Mouse (Mus musculus) thymus, adult 2 months (tissue): ENCODE data around the gene Atpaf1. TPM values are rescaled to one million over a fixed set of nuclear protein-coding genes. Genes with fewer than 3 reads are reported as not detected.

Experiments used
- DNase-seq: peaks from one replicate; pipeline ENCODE4 v3.0.0; 2021
- H3K27ac ChIP-seq: fragments of 200-500 bp; 2 replicates; pipeline ENCODE4 v1.5.1; 2012; ENCODE audit warnings: low read length, control low read depth; ENCODE audit not compliant: control insufficient read depth, insufficient read depth
- H3K27me3 ChIP-seq: fragments of 200-500 bp; 2 replicates; pipeline ENCODE4 v1.6.1; 2012; ENCODE audit warnings: mild to moderate bottlenecking, low read length, moderate library complexity, mixed read lengths; ENCODE audit not compliant: control insufficient read depth, insufficient read depth
- H3K36me3 ChIP-seq: fragments of 200-500 bp; 2 replicates; pipeline ENCODE4 v1.6.1; 2012; ENCODE audit warnings: mild to moderate bottlenecking, low read length, moderate library complexity; ENCODE audit not compliant: control insufficient read depth, insufficient read depth
- H3K4me1 ChIP-seq: fragments of 200-500 bp; replicated peaks from 2 replicates; pipeline ENCODE4 v1.6.1; 2012; ENCODE audit warnings: low read length; ENCODE audit not compliant: control insufficient read depth, insufficient read depth
- H3K4me3 ChIP-seq: fragments of 200-500 bp; 2 replicates; pipeline ENCODE4 v1.5.1; 2012; ENCODE audit warnings: mild to moderate bottlenecking, low read length, control low read depth, moderate library complexity; ENCODE audit not compliant: control insufficient read depth, insufficient read depth
- CTCF ChIP-seq: fragments of 200-500 bp; IDR thresholded peaks from 2 replicates; pipeline ENCODE4 v1.5.1; 2012; ENCODE audit warnings: mild to moderate bottlenecking, control low read depth, low read length, moderate library complexity, borderline replicate concordance; ENCODE audit not compliant: control insufficient read depth, poor library complexity, insufficient read depth; ENCODE audit errors: extremely low read depth
- POLR2A ChIP-seq: fragments of 200-500 bp; IDR thresholded peaks from 2 replicates; pipeline ENCODE4 v1.6.1; 2012; ENCODE audit warnings: mild to moderate bottlenecking, low read length, control low read depth, moderate library complexity; ENCODE audit not compliant: control insufficient read depth, poor library complexity, insufficient read depth; ENCODE audit errors: extremely low read depth
- WGBS: fragments of 180-500 bp; shearing (Covaris S2); methylation state at CpG from one replicate; pipeline ENCODE4 v1.1.7; 2018; 5-methylcytosine and 5-hydroxymethylcytosine counted together
- polyA plus RNA-seq: library from polyadenylated mRNA; depleted of rRNA; stranded (reverse); fragments of >200 nt; gene quantifications from 2 replicates; pipeline ENCODE4 v1.2.3, GENCODE M21; 2012

Gene Atpaf1
- polyA plus RNA-seq, 1 experiment = 30.2 TPM

- WGBS = 50% methylated on average over 7 of the region's 7 CpGs
- Histone ChIP-seq H3K36me3 (peaks cover 23% of the 10 kb centered on the region), H3K4me3 (peak overlapping the region; percentile 96), H3K4me1 (peaks cover 8% of the 10 kb centered on the region), H3K27me3 (no peaks in the 10 kb centered on the region), H3K27ac (peak overlapping the region; percentile 45)
- TF ChIP-seq CTCF (no peak), POLR2A (no peak)
- no peak for DNase-seq
Observed at GRCm38 (mm10) chr4:115785511-115786034, 961 bp downstream of the Atpaf1 start.

GRCm38 (mm10) chr4:115790864-115791263, 6.3 kb downstream of the Atpaf1 start:
- WGBS = 94% methylated on average over 3 of the region's 3 CpGs
- Histone ChIP-seq H3K36me3 (peaks cover 40% of the 10 kb centered on the region), H3K27ac (no peak overlapping the region), H3K4me3 (no peak overlapping the region), H3K27me3 (no peaks in the 10 kb centered on the region), H3K4me1 (no peaks in the 10 kb centered on the region)
- DNase-seq = no peak
- TF ChIP-seq CTCF (no peak), POLR2A (no peak)

- Histone ChIP-seq H3K36me3 (peaks cover 54% of the 10 kb centered on the region), H3K4me3 (no peak overlapping the region), H3K4me1 (no peaks in the 10 kb centered on the region), H3K27me3 (no peaks in the 10 kb centered on the region), H3K27ac (no peak overlapping the region)
- no peak for DNase-seq
- TF ChIP-seq CTCF (no peak), POLR2A (no peak)
- WGBS = 97% methylated on average over 3 of the region's 3 CpGs
Observed at GRCm38 (mm10) chr4:115795360-115795759, 10.7 kb downstream of the Atpaf1 start.

- 89% methylated on average over 3 of the region's 3 CpGs for WGBS
- H3K36me3 ChIP-seq = peaks cover 56% of the 10 kb centered on the region
- H3K4me1 ChIP-seq = no peaks in the 10 kb centered on the region
- H3K27me3 ChIP-seq = no peaks in the 10 kb centered on the region
- H3K4me3 ChIP-seq = no peak overlapping the region
- no peak overlapping the region for H3K27ac ChIP-seq
- no peak for DNase-seq
- TF ChIP-seq POLR2A (no peak), CTCF (no peak)
Observed at GRCm38 (mm10) chr4:115799981-115800380, 15.4 kb downstream of the Atpaf1 start.

GRCm38 (mm10) chr4:115812326-115812725, 27.7 kb downstream of the Atpaf1 start:
- WGBS = 94% methylated on average over 4 of the region's 4 CpGs
- H3K27me3 ChIP-seq = no peaks in the 10 kb centered on the region
- H3K4me1 ChIP-seq = no peaks in the 10 kb centered on the region
- H3K27ac ChIP-seq = no peak overlapping the region
- DNase-seq = no peak
- no peak overlapping the region for H3K4me3 ChIP-seq
- TF ChIP-seq CTCF (no peak), POLR2A (no peak)
- H3K36me3 ChIP-seq = 0 out of 2 replicates have a peak, but pooled peaks cover 3% of the 10 kb centered on the region

GRCm38 (mm10) chr4:115815606-115816005, 31.0 kb downstream of the Atpaf1 start:
- no peak overlapping the region for H3K4me3 ChIP-seq
- no peak for DNase-seq
- 95% methylated on average over 5 of the region's 5 CpGs for WGBS
- H3K4me1 ChIP-seq = no peaks in the 10 kb centered on the region
- H3K27me3 ChIP-seq = no peaks in the 10 kb centered on the region
- 0 out of 2 replicates have a peak, but pooled peaks cover 3% of the 10 kb centered on the region for H3K36me3 ChIP-seq
- TF ChIP-seq POLR2A (no peak), CTCF (no peak)
- no peak overlapping the region for H3K27ac ChIP-seq

GRCm38 (mm10) chr4:115820199-115820598, 35.6 kb downstream of the Atpaf1 start:
- 97% methylated on average over 3 of the region's 3 CpGs for WGBS

More at GRCm38 (mm10) chr4:115820199-115820598, 35.6 kb downstream of the Atpaf1 start:
- no peak for DNase-seq
- TF ChIP-seq POLR2A (no peak), CTCF (no peak)
- no peaks in the 10 kb centered on the region; the same call in 1 of the 2 replicates for H3K4me1 ChIP-seq
- no peak overlapping the region for H3K4me3 ChIP-seq
- H3K27me3 ChIP-seq = no peaks in the 10 kb centered on the region
- H3K27ac ChIP-seq = no peak overlapping the region
- no peaks in the 10 kb centered on the region for H3K36me3 ChIP-seq
